Mouse (Mus musculus) midbrain, embryonic 11.5 days (tissue): ENCODE measurements at regions not wholly inside any gene's neighbourhood (a gene's known extent, or its start where the extent isn't known, plus 50 kb on each side); places are given as distances from the start of the nearest gene placed in this dataset.

Experiments
- ATAC-seq: fragments of 200-750 bp; cut with Nextera tagmentation; 2 replicates; pipeline ENCODE4 v1.8.0; 2017; ENCODE audit warnings: moderate TSS enrichment, moderate library complexity; ENCODE audit not compliant: low FRiP score
- DNase-seq: peaks from one replicate; pipeline ENCODE4 v3.0.0; 2015; ENCODE audit warnings: low spot score; ENCODE audit errors: missing footprints
- H3K27ac ChIP-seq: fragments of 300-500 bp; sonication (generic); 2 replicates; pipeline ENCODE4 v1.5.1; 2014; ENCODE audit warnings: low read depth, low read length
- H3K27me3 ChIP-seq: fragments of 300-500 bp; sonication (generic); 2 replicates; pipeline ENCODE4 v1.6.1; 2014; ENCODE audit warnings: mild to moderate bottlenecking, low read length, moderate library complexity, mixed read lengths; ENCODE audit not compliant: control insufficient read depth, insufficient read depth
- H3K36me3 ChIP-seq: fragments of 300-500 bp; sonication (generic); 2 replicates; pipeline ENCODE4 v1.6.1; 2014; ENCODE audit warnings: mild to moderate bottlenecking, low read length, moderate library complexity, mixed read lengths; ENCODE audit not compliant: control insufficient read depth, insufficient read depth
- H3K4me1 ChIP-seq: fragments of 300-500 bp; sonication (generic); 2 replicates; pipeline ENCODE4 v1.6.1; 2014; ENCODE audit warnings: low read length; ENCODE audit not compliant: control insufficient read depth, insufficient read depth
- H3K4me2 ChIP-seq: fragments of 300-500 bp; sonication (generic); 2 replicates; pipeline ENCODE4 v1.6.1; 2014; ENCODE audit warnings: mild to moderate bottlenecking, moderate library complexity
- H3K4me3 ChIP-seq: fragments of 300-500 bp; sonication (generic); 2 replicates; pipeline ENCODE4 v1.5.1; 2014; ENCODE audit warnings: low read depth, low read length
- H3K9ac ChIP-seq: fragments of 300-500 bp; sonication (generic); 2 replicates; pipeline ENCODE4 v1.6.1; 2014; ENCODE audit warnings: low read length
- H3K9me3 ChIP-seq: fragments of 300-500 bp; sonication (generic); 2 replicates; pipeline ENCODE4 v1.6.1; 2016; ENCODE audit warnings: low read length; ENCODE audit not compliant: control insufficient read depth
- WGBS: fragments of 180-500 bp; shearing (Covaris S2); extraction: QIAGEN DNeasy Blood & Tissue Kit; methylation state at CpG from one replicate; pipeline ENCODE4 v1.1.7; 2014; 5-methylcytosine and 5-hydroxymethylcytosine counted together

DNA sequence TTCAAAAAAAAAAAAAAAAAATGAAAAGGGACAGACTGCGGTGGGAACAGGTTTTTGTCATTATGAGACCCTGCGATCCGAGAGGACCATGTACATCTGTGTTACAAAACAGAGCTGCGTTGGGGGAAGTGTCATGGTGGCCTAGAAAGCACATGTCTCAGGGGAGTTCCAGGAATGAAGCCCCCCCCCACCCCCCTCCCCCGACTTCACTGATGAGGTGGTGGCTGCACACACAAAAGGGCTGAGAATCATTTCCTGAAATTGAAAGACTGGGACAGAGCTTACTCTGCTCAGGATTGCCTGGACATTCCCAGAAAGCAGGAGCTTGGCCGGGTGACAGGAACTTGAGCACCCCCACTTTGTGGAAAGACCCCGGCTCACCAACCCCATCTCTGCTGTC is 54.7 kb upstream of the Habp2 start:
- DNase-seq (no peak), ATAC-seq (no peak)
- no peaks in the 10 kb centered on the region for H3K36me3 ChIP-seq
- peaks cover 4% of the 10 kb centered on the region; the same call in 1 of the 2 replicates for H3K9me3 ChIP-seq
- no peaks in the 10 kb centered on the region for H3K27me3 ChIP-seq
- H3K9ac ChIP-seq: no peak overlapping the region
- H3K27ac ChIP-seq: no peak overlapping the region
- 66% methylated on average over 7 of the region's 7 CpGs for WGBS
- H3K4me2 ChIP-seq: no peak overlapping the region
- H3K4me1 ChIP-seq: no peaks in the 10 kb centered on the region
- no peak overlapping the region for H3K4me3 ChIP-seq

DNA sequence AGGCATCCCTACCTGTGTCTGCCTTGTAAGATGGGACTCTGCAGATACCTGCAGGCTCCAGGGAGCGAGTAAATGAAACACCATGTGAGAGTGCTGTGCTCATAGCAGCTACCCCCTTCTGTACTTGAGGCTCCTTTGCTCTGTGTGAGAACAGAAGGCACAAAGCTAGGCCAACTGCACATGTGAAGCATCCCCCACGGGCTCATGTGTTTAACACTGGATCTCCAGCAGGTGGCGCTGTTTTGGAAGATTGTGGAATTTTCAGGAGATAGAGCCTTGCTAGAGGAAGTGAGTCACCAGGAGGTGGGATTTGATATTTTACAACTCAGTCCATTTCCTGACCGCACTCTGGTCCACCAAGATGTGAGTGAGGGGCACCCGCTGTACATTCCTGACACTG is 54.0 kb upstream of the Habp2 start:
- 97% methylated on average over 5 of the region's 5 CpGs for WGBS

DNA sequence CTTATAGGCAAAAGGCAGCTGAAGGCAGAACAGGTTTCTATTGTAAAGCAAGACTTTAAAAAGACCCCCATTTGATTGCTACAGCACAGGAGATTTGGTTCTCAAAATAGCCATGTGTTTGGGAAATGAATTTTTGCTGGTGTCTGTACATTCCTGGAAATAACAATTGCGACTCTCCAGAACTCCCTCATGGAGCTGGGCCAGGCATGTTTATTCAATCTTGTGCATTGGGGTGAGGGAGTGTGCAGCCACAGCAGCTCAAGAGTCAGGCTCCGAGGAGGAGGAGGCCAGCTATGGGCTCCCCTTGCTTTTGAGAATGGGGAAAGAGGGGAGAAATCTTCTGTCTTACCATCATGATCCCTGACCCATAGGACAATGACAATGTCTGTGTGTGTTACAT is 51.9 kb upstream of the Habp2 start:
- WGBS: 85% methylated on average over 2 of the region's 2 CpGs
- DNase-seq: no peak
- ATAC-seq: no peak
- H3K9me3 ChIP-seq: peaks cover 4% of the 10 kb centered on the region; the same call in 1 of the 2 replicates
- H3K4me1 ChIP-seq: no peaks in the 10 kb centered on the region
- H3K9ac ChIP-seq: no peak overlapping the region
- no peak overlapping the region for H3K27ac ChIP-seq
- H3K4me3 ChIP-seq: no peak overlapping the region
- no peak overlapping the region for H3K4me2 ChIP-seq
- H3K36me3 ChIP-seq: no peaks in the 10 kb centered on the region
- no peaks in the 10 kb centered on the region for H3K27me3 ChIP-seq

More for the DNA sequence above, 54.0 kb upstream of the Habp2 start:
- H3K27ac ChIP-seq: no peak overlapping the region
- no peak overlapping the region for H3K4me3 ChIP-seq
- H3K9ac ChIP-seq: no peak overlapping the region
- ATAC-seq: no peak
- DNase-seq: no peak
- H3K36me3 ChIP-seq: no peaks in the 10 kb centered on the region
- H3K27me3 ChIP-seq: no peaks in the 10 kb centered on the region
- H3K4me2 ChIP-seq: no peak overlapping the region
- H3K9me3 ChIP-seq: peaks cover 4% of the 10 kb centered on the region; the same call in 1 of the 2 replicates
- H3K4me1 ChIP-seq: no peaks in the 10 kb centered on the region
